Mouse (Mus musculus): Measurements from ENCODE around the gene Serpinb8.

Serpinb8 gene

GRCm38 (mm10) chr1:107589691-107590470 lies at the start of gene Serpinb8:
Serpinb8 (plus strand) TSS chr1:107590006.
- in situ Hi-C loops (cut with MboI, MseI) = loop anchor here (5.0 kb wide), 1 partner anchor 343 kb away; no protein-coding TSS in a partner anchor

- in situ Hi-C loops (cut with MboI, MseI) = no loop called here
Observed at GRCm38 (mm10) chr1:107559494-107559893, 30.3 kb upstream of the Serpinb8 start.

- in situ Hi-C loops (cut with MboI, MseI) = loop anchor here (10.0 kb wide), 1 partner anchor 1627 kb away; no protein-coding TSS in a partner anchor
Observed at GRCm38 (mm10) chr1:107562110-107562509, 27.7 kb upstream of the Serpinb8 start.

GRCm38 (mm10) chr1:107565644-107566043 lies 24.2 kb upstream of the Serpinb8 start:
- in situ Hi-C loops (cut with MboI, MseI) = loop anchor here (10.0 kb wide), 1 partner anchor 1631 kb away; no protein-coding TSS in a partner anchor

- in situ Hi-C loops (cut with MboI, MseI) = no loop called here
Observed at GRCm38 (mm10) chr1:107576094-107576493, 13.7 kb upstream of the Serpinb8 start.

- in situ Hi-C loops (cut with MboI, MseI) = no loop called here
Observed at GRCm38 (mm10) chr1:107577514-107577913, 12.3 kb upstream of the Serpinb8 start.

GRCm38 (mm10) chr1:107581220-107581619 lies 8.6 kb upstream of the Serpinb8 start:
- in situ Hi-C loops (cut with MboI, MseI) = no loop called here

- in situ Hi-C loops (cut with MboI, MseI) = no loop called here
Observed at GRCm38 (mm10) chr1:107582900-107583299, 6.9 kb upstream of the Serpinb8 start.

GRCm38 (mm10) chr1:107583958-107584376 lies 5.8 kb upstream of the Serpinb8 start:
- in situ Hi-C loops (cut with MboI, MseI) = no loop called here

- in situ Hi-C loops (cut with MboI, MseI) = no loop called here
Observed at GRCm38 (mm10) chr1:107584932-107585331, 4.9 kb upstream of the Serpinb8 start.

- in situ Hi-C loops (cut with MboI, MseI) = no loop called here
Observed at GRCm38 (mm10) chr1:107586196-107586595, 3.6 kb upstream of the Serpinb8 start.

- in situ Hi-C loops (cut with MboI, MseI) = no loop called here
Observed at GRCm38 (mm10) chr1:107588206-107588605, 1.6 kb upstream of the Serpinb8 start.

GRCm38 (mm10) chr1:107588642-107589041 lies 1.2 kb upstream of the Serpinb8 start:
- in situ Hi-C loops (cut with MboI, MseI) = no loop called here

- in situ Hi-C loops (cut with MboI, MseI) = loop anchor here (5.0 kb wide), 1 partner anchor 345 kb away; no protein-coding TSS in a partner anchor
Observed at GRCm38 (mm10) chr1:107592644-107593043, 2.8 kb downstream of the Serpinb8 start.

GRCm38 (mm10) chr1:107593469-107593868 lies 3.7 kb downstream of the Serpinb8 start:
- in situ Hi-C loops (cut with MboI, MseI) = loop anchor here (5.0 kb wide), 1 partner anchor 346 kb away; no protein-coding TSS in a partner anchor

- in situ Hi-C loops (cut with MboI, MseI) = no loop called here
Observed at GRCm38 (mm10) chr1:107596874-107597273, 7.1 kb downstream of the Serpinb8 start.

- in situ Hi-C loops (cut with MboI, MseI) = no loop called here
Observed at GRCm38 (mm10) chr1:107598476-107598875, 8.7 kb downstream of the Serpinb8 start.

GRCm38 (mm10) chr1:107608942-107609341 lies 19.1 kb downstream of the Serpinb8 start:
- in situ Hi-C loops (cut with MboI, MseI) = loop anchor here (10.0 kb wide), 1 partner anchor 1036 kb away; no protein-coding TSS in a partner anchor

GRCm38 (mm10) chr1:107614087-107614486 lies 24.3 kb downstream of the Serpinb8 start:
- in situ Hi-C loops (cut with MboI, MseI) = no loop called here

GRCm38 (mm10) chr1:107622017-107622416 lies 32.2 kb downstream of the Serpinb8 start:
- in situ Hi-C loops (cut with MboI, MseI) = no loop called here

- in situ Hi-C loops (cut with MboI, MseI) = no loop called here
Observed at GRCm38 (mm10) chr1:107635936-107636335, 46.1 kb downstream of the Serpinb8 start.

- in situ Hi-C loops (cut with MboI, MseI) = no loop called here
Observed at GRCm38 (mm10) chr1:107638056-107638455, 48.2 kb downstream of the Serpinb8 start.

- in situ Hi-C loops (cut with MboI, MseI) = no loop called here
Observed at GRCm38 (mm10) chr1:107638459-107638858, 48.7 kb downstream of the Serpinb8 start.

All from T-helper 1 cell (primary cell).